Mouse (Mus musculus) testis, adult 2 months (tissue): ENCODE results near the gene Bmp5.

Source experiments
- CTCF ChIP-seq: fragments of 200-500 bp; IDR thresholded peaks from 2 replicates; pipeline ENCODE4 v1.5.1; 2012; ENCODE audit warnings: low read depth, mild to moderate bottlenecking, inconsistent platforms, low read length, moderate library complexity; ENCODE audit not compliant: control insufficient read depth, insufficient read depth, insufficient replicate concordance
- POLR2A ChIP-seq: fragments of 200-500 bp; IDR thresholded peaks from 2 replicates; pipeline ENCODE4 v1.6.1; 2012; ENCODE audit warnings: low read depth, mild to moderate bottlenecking, inconsistent platforms, low read length, moderate library complexity; ENCODE audit not compliant: control insufficient read depth

GRCm38 (mm10) chr9:75787121-75787520 is 12.0 kb downstream of the Bmp5 start:
- no peak for TF ChIP-seq CTCF
- TF ChIP-seq POLR2A: no peak
